Mouse (Mus musculus): Measurements from ENCODE around the gene Pik3ap1.

- TF ChIP-seq CTCF (IDR thresholded peaks at IDR 0.05; ENCODE audit: extremely low read depth, insufficient read depth, insufficient read length, insufficient replicate concordance) (no peak), POLR2A (IDR thresholded peaks at IDR 0.05; ENCODE audit: low read depth, low read length) (no peak)
These were observed 124.2 kb downstream of the Pik3ap1 start for GRCm38 (mm10) chr19:41260736-41261135.

All from spleen, adult 2 months (tissue).